Mouse (Mus musculus) hindbrain, embryonic 16.5 days (tissue): ENCODE measurements around the gene C4b. TPM values are rescaled to one million over a fixed set of nuclear protein-coding genes. Genes with fewer than 3 reads are reported as not detected.
"Not testable (repeated sequence)": the region's sequence is repeated elsewhere in the genome, so short reads cannot be mapped to it uniquely, and the experiment has no call there.

ENCODE experiments used
- ATAC-seq: fragments of 200-750 bp; cut with Nextera tagmentation; 2 replicates; pipeline ENCODE4 v1.8.0; 2017; ENCODE audit warnings: moderate TSS enrichment, moderate library complexity
- H3K27ac ChIP-seq: fragments of 300-500 bp; sonication (generic); 2 replicates; pipeline ENCODE4 v1.5.1; 2014; ENCODE audit warnings: low read depth, mild to moderate bottlenecking, control low read depth, low read length, moderate library complexity
- H3K27me3 ChIP-seq: fragments of 300-500 bp; sonication (generic); replicated peaks from 2 replicates; pipeline ENCODE4 v1.6.1; 2014; ENCODE audit warnings: low read length; ENCODE audit not compliant: control insufficient read depth, insufficient read depth
- H3K36me3 ChIP-seq: fragments of 300-500 bp; sonication (generic); 2 replicates; pipeline ENCODE4 v1.6.1; 2014; ENCODE audit warnings: mild to moderate bottlenecking, low read length, moderate library complexity, mixed read lengths; ENCODE audit not compliant: control insufficient read depth, insufficient read depth
- H3K4me1 ChIP-seq: fragments of 300-500 bp; sonication (generic); 2 replicates; pipeline ENCODE4 v1.6.1; 2014; ENCODE audit warnings: low read depth, low read length; ENCODE audit not compliant: control insufficient read depth, insufficient read depth
- H3K4me2 ChIP-seq: fragments of 300-500 bp; sonication (generic); 2 replicates; pipeline ENCODE4 v1.6.1; 2014; ENCODE audit warnings: mild to moderate bottlenecking, low read length, control low read depth, moderate library complexity
- H3K4me3 ChIP-seq: fragments of 300-500 bp; sonication (generic); 2 replicates; pipeline ENCODE4 v1.5.1; 2014; ENCODE audit warnings: mild to moderate bottlenecking, low read length, control low read depth, moderate library complexity
- H3K9ac ChIP-seq: fragments of 300-500 bp; sonication (generic); 2 replicates; pipeline ENCODE4 v1.6.1; 2014; ENCODE audit warnings: low read depth, mild to moderate bottlenecking, control low read depth, low read length, moderate library complexity
- H3K9me3 ChIP-seq: fragments of 300-500 bp; sonication (generic); 2 replicates; pipeline ENCODE4 v1.6.1; 2014; ENCODE audit warnings: mild to moderate bottlenecking, low read length, moderate library complexity; ENCODE audit not compliant: control insufficient read depth
- WGBS: fragments of 180-500 bp; shearing (Covaris S2); extraction: QIAGEN DNeasy Blood & Tissue Kit; methylation state at CpG from one replicate; pipeline ENCODE4 v1.1.7; 2014; 5-methylcytosine and 5-hydroxymethylcytosine counted together
- polyA plus RNA-seq: library from polyadenylated mRNA; unstranded; fragments of >200 nt; fragmentation: Nextera tagmentation; extraction: Ambion mirVana; gene quantifications from 2 replicates; pipeline ENCODE4 v1.2.1, GENCODE M21; 2015

Gene C4b
- polyA plus RNA-seq, 1 experiment from 2014 or later, result 0.25 TPM

GRCm38 (mm10) chr17:34714908-34715445, 28.7 kb downstream of the C4b start:
- WGBS, result 85% methylated on average over 5 of the region's 5 CpGs
- H3K36me3 ChIP-seq, H3K4me1 ChIP-seq, H3K4me3 ChIP-seq, H3K9ac ChIP-seq, H3K27me3 ChIP-seq, ATAC-seq, H3K4me2 ChIP-seq, H3K9me3 ChIP-seq, H3K27ac ChIP-seq: not testable (repeated sequence)

- H3K4me2 ChIP-seq, H3K4me3 ChIP-seq, ATAC-seq, H3K27ac ChIP-seq, H3K9me3 ChIP-seq, H3K9ac ChIP-seq, H3K4me1 ChIP-seq, H3K36me3 ChIP-seq, H3K27me3 ChIP-seq: not testable (repeated sequence)
- WGBS, result 86% methylated on average over 9 of the region's 9 CpGs
Measured at GRCm38 (mm10) chr17:34714181-34714907, 29.3 kb downstream of the C4b start.

- Histone ChIP-seq H3K27ac (no peak overlapping the region), H3K36me3 (no peaks in the 10 kb centered on the region), H3K4me1 (no peaks in the 10 kb centered on the region), H3K9ac (no peak overlapping the region), H3K27me3 (no peaks in the 10 kb centered on the region), H3K4me2 (no peak overlapping the region), H3K9me3 (no peaks in the 10 kb centered on the region), H3K4me3 (no peak overlapping the region)
- no peak for ATAC-seq
- 51% methylated on average over 6 of the region's 6 CpGs for WGBS
Measured at GRCm38 (mm10) chr17:34712951-34713350, 30.7 kb downstream of the C4b start.

GRCm38 (mm10) chr17:34706476-34706875, 37.2 kb downstream of the C4b start:
- ATAC-seq, H3K4me2 ChIP-seq, H3K9me3 ChIP-seq, H3K9ac ChIP-seq, H3K27ac ChIP-seq, H3K4me1 ChIP-seq, H3K36me3 ChIP-seq, H3K27me3 ChIP-seq, H3K4me3 ChIP-seq: not testable (repeated sequence)
- WGBS, result 88% methylated on average over 2 of the region's 2 CpGs

GRCm38 (mm10) chr17:34700671-34701071, 43.0 kb downstream of the C4b start:
- H3K9me3 ChIP-seq, result no peaks in the 10 kb centered on the region
- peaks cover 10% of the 10 kb centered on the region for H3K4me1 ChIP-seq
- H3K36me3 ChIP-seq, result no peaks in the 10 kb centered on the region
- H3K9ac ChIP-seq, result no peak overlapping the region
- H3K27ac ChIP-seq, result no peak overlapping the region; the same call in 1 of the 2 replicates
- H3K4me2 ChIP-seq, result no peak overlapping the region
- H3K4me3 ChIP-seq, result no peak overlapping the region
- no peaks in the 10 kb centered on the region for H3K27me3 ChIP-seq
- no peak for ATAC-seq
- 51% methylated on average over 2 of the region's 2 CpGs for WGBS

- H3K9ac ChIP-seq, result no peak overlapping the region; the same call in 1 of the 2 replicates
Measured at GRCm38 (mm10) chr17:34699575-34700408, 43.9 kb downstream of the C4b start.

GRCm38 (mm10) chr17:34692906-34693305, 50.8 kb downstream of the C4b start:
- Histone ChIP-seq H3K4me3 (no peak overlapping the region), H3K4me1 (no peaks in the 10 kb centered on the region), H3K4me2 (no peak overlapping the region), H3K9me3 (no peaks in the 10 kb centered on the region), H3K27me3 (no peaks in the 10 kb centered on the region), H3K27ac (no peak overlapping the region), H3K9ac (no peak overlapping the region), H3K36me3 (no peaks in the 10 kb centered on the region)
- ATAC-seq, result no peak
- WGBS, result 70% methylated on average over 7 of the region's 7 CpGs

More at GRCm38 (mm10) chr17:34699575-34700408, 43.9 kb downstream of the C4b start:
- WGBS, result 31% methylated on average over 14 of the region's 14 CpGs
- Histone ChIP-seq H3K4me1 (peaks cover 10% of the 10 kb centered on the region), H3K4me3 (no peak overlapping the region), H3K9me3 (no peaks in the 10 kb centered on the region), H3K27me3 (no peaks in the 10 kb centered on the region), H3K27ac (peak overlapping the region; percentile 64), H3K36me3 (no peaks in the 10 kb centered on the region), H3K4me2 (no peak overlapping the region)
- peak; percentile 77 for ATAC-seq

GRCm38 (mm10) chr17:34690458-34690857, 53.2 kb downstream of the C4b start:
- H3K9me3 ChIP-seq, result no peaks in the 10 kb centered on the region
- no peaks in the 10 kb centered on the region for H3K4me1 ChIP-seq
- ATAC-seq, result no peak
- H3K27ac ChIP-seq, result no peak overlapping the region
- H3K36me3 ChIP-seq, result no peaks in the 10 kb centered on the region
- H3K9ac ChIP-seq, result no peak overlapping the region
- no peak overlapping the region for H3K4me3 ChIP-seq
- 73% methylated on average over 4 of the region's 4 CpGs for WGBS
- no peak overlapping the region for H3K4me2 ChIP-seq
- H3K27me3 ChIP-seq, result no peaks in the 10 kb centered on the region

- Histone ChIP-seq H3K4me1 (no peaks in the 10 kb centered on the region), H3K9me3 (no peaks in the 10 kb centered on the region), H3K27me3 (no peaks in the 10 kb centered on the region), H3K4me2 (no peak overlapping the region), H3K4me3 (no peak overlapping the region), H3K27ac (no peak overlapping the region), H3K9ac (no peak overlapping the region), H3K36me3 (no peaks in the 10 kb centered on the region)
- WGBS, result 89% methylated on average over 7 of the region's 7 CpGs
- no peak for ATAC-seq
Measured at GRCm38 (mm10) chr17:34688889-34689288, 54.8 kb downstream of the C4b start.
